Mouse (Mus musculus): Measurements from ENCODE around the gene Ank2. TPM values are rescaled to one million over a fixed set of nuclear protein-coding genes. Genes with fewer than 3 reads are reported as not detected.

Gene Ank2
- total RNA-seq, 2 experiments from 2014 or later, result 1,080 to 1,091 TPM

DNA sequence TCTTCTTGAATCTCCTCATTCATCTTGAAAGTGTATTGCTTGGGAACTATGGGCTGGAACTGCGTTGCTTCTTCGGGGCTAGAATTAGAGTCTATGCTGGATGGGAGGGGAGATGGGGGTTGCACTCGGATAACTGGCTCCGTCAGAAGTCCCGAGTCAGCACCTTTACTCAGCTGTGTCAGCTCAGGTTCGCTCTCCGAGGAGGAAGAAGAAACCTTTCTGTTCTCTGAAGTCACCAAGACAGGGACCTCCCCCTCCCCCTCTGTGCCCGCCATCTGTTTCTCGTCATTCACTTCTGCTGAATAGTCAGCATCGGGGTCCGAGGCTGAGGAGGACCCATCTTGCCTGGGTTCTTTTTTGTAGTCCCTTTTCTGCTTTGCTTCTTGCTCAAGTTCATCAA lies 555.1 kb downstream of the Ank2 start:
- DNase-seq (ENCODE audit: extremely low spot score in 1 of 2, low spot score in 2 of 2), result no peak
- intact Hi-C loops (cut with DNase I), result no loop called here

DNA sequence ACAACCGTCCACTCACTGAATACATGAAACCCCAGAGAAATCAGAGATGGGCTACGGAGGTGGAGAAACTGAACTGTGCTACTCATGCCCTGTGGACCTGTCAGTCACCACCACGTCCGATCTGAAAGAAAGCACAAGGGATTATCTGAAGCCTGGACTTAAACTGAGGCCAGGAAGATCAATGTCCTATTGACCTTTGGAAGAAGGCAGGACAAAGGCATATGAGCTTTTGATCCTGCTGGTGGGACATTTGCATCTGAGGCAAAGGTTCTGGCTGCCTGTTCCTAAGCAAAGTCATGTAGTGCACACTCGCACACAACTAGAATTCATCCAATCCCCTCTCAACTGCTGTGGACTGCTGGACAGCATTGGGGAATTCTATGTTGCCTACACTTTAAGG lies 558.7 kb downstream of the Ank2 start:
- no peak for DNase-seq (ENCODE audit: extremely low spot score in 1 of 2, low spot score in 2 of 2)

DNA sequence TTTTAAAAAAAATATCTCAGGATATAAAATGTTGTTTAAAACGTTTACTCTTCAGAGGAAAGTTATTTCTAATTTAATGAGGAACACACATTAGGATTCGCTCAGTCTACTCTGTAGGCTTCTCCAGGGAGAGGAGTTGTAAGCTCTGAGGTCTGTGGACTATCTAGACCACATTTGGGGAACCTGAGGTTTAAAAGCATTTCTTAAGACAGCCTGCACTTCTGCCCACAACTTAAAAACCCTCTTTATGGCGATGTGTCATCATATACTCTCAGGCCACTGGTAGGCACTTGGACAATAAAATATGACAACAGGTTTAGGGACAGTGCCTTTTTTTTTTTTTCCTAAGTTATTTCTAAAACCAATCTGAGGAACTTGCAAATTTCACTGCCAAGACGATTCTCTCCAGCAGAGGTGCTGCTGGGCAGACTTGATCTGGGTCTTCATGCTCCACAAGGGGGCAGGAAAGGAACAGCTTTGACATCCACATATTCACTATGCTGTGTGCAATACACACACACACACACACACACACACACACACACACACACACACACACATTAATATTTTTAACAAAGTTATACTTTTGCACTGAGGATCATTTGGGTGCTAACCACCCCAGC lies 567.2 kb downstream of the Ank2 start:
- intact Hi-C loops (cut with DNase I), result no loop called here
- DNase-seq (ENCODE audit: extremely low spot score in 1 of 2, low spot score in 2 of 2), result no peak

More for the DNA sequence above, 558.7 kb downstream of the Ank2 start:
- intact Hi-C loops (cut with DNase I), result no loop called here

DNA sequence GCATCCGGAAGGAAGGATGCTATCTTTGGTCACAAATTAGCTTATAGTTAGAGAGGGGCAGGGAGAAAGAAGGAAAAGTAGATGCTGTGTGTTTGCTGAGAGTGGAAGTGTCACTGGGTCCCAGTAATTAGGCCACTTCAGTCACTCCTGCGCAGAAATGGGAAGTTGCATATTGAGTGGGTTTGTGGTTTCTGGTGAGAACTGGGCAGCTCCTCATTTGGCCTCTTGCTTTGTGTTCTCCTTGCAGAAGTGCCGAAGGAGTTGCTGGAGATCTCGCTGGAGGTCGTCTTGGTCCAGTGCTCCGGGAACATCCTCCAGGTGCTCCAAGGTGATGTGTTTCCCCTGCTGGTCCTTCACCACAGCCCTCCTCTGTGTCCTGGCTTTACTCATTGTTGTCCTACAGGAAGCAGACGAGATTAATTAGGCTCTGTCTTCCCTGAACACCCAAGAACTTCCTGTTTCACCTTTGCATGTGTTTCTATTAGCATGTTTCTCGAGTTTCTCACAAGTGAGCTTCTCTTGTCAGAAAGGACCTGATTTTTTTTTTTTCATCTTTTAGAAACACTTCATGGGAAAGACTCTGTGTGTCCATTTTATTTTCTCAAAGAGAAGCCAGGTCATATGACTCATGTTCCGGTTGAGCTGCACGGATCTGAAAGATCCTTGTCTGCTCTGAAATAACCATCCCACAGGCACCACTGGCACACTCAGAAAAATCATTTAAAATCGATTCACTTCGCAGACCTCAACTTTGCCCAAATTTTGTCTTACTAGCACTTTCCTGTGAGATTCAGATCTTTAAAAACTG lies 575.4 kb downstream of the Ank2 start:
- no peak for DNase-seq (ENCODE audit: extremely low spot score in 1 of 2, low spot score in 2 of 2)
- intact Hi-C loops (cut with DNase I), result no loop called here

DNA sequence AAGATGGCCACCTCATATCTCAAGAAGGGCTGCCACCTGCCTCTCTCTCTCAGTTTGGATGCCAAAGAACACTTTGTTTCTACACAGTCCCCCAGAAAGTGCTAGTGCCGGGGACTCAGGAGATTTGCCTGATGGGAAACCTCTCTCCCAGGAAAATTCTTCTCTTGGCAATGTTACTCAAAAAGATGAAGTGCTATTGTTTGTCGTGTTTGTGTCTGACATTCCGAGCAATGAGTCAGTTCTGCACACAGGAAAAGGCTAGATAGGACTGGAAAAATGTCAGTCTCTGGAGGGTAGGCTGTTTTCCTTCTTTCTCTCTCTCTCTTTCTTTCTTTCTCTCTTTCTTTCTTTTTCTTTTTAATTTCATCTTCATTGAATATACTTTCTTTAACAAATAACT lies 577.2 kb downstream of the Ank2 start:
- intact Hi-C loops (cut with DNase I), result no loop called here
- no peak for DNase-seq (ENCODE audit: extremely low spot score in 1 of 2, low spot score in 2 of 2)

GRCm38 (mm10) chr3:126920296-126920695 lies 578.9 kb downstream of the Ank2 start:
- intact Hi-C loops (cut with DNase I), result no loop called here
- DNase-seq (ENCODE audit: extremely low spot score in 1 of 2, low spot score in 2 of 2), result no peak

GRCm38 (mm10) chr3:126918805-126919473 lies 580.2 kb downstream of the Ank2 start:
- intact Hi-C loops (cut with DNase I), result no loop called here
- DNase-seq (ENCODE audit: extremely low spot score in 1 of 2, low spot score in 2 of 2), result no peak

- no peak for DNase-seq (ENCODE audit: extremely low spot score in 1 of 2, low spot score in 2 of 2)
- intact Hi-C loops (cut with DNase I), result no loop called here
Measured at GRCm38 (mm10) chr3:126916381-126916780, 582.8 kb downstream of the Ank2 start.

DNA sequence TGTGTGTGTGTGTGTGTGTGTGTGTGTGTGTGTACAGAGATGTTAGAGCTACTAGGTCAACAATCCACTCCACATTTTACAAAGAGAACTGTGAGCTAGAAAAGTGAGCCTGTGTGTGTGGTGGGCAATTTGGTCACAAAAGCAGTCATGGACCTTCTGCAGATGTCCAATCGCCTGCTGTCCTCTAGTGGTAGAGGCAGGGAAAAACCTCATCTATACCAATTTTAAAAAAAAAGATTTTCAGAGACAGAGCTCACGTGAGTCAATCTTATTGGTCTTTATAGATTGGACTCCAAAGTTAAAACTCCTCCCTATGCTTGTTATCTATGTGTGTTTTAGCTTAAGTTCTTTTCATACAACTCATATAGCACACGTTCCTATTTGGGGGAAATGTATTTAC lies 595.6 kb downstream of the Ank2 start:
- peak; percentile 28 to 52 for DNase-seq (ENCODE audit: extremely low spot score in 1 of 2, low spot score in 2 of 2)
- intact Hi-C loops (cut with DNase I), result loop anchor here (5.0 to 10.0 kb wide), 4 partner anchors 306 to 1056 kb away; partner anchors contain the start of gene Camk2d

- intact Hi-C loops (cut with DNase I), result no loop called here
- DNase-seq (ENCODE audit: extremely low spot score in 1 of 2, low spot score in 2 of 2), result no peak
Measured at GRCm38 (mm10) chr3:126886644-126887043, 612.5 kb downstream of the Ank2 start.

GRCm38 (mm10) chr3:126886090-126886489 lies 613.1 kb downstream of the Ank2 start:
- DNase-seq (ENCODE audit: extremely low spot score in 1 of 2, low spot score in 2 of 2), result no peak
- intact Hi-C loops (cut with DNase I), result no loop called here

GRCm38 (mm10) chr3:126878233-126878632 lies 620.9 kb downstream of the Ank2 start:
- intact Hi-C loops (cut with DNase I), result no loop called here
- DNase-seq (ENCODE audit: extremely low spot score in 1 of 2, low spot score in 2 of 2), result no peak

Small RNA genes within 50 kb of the gene (microRNA-seq; reads per million reads assigned to microRNA genes)
- not detected for gene Gm44494
- gene Mir302a, result 3.7 reads per million, percentile 9 among the genes with 10 or more reads in this experiment
- not detected for gene Mir302b
- gene Mir302c, result not detected
- gene Mir302d, result 3.2 reads per million, percentile 4 among the genes with 10 or more reads in this experiment
- not detected for gene Mir367

Other genes starting within 250 kb of the Ank2 start
- 10 to 100 TPM; 17.8 to 18.0 TPM for gene Larp7, start 54.0 kb upstream of the Ank2 start, total RNA-seq (2021)
- 1 to 10 TPM; 2.5 to 3.0 TPM for gene Zgrf1, start 54.1 kb upstream of the Ank2 start, total RNA-seq (2021)
- gene Neurog2, start 133.8 kb upstream of the Ank2 start, total RNA-seq (2021), result under 1 TPM in 1 of 2 experiments, not detected in 1; 0.16 TPM

All from left cerebral cortex, postnatal 10 days (tissue).